Mouse (Mus musculus) erythroblast, embryonic 14.5 days (primary cell): ENCODE measurements at regions not wholly inside any gene's neighbourhood (a gene's known extent, or its start where the extent isn't known, plus 50 kb on each side); places are given as distances from the start of the nearest gene placed in this dataset.

Experiments
- GATA1 ChIP-seq: IDR thresholded peaks from 2 replicates; pipeline ENCODE4 v1.6.1; 2012; ENCODE audit warnings: low read length, inconsistent platforms, mixed read lengths
- TAL1 ChIP-seq: IDR thresholded peaks from 3 replicates; pipeline ENCODE4 v1.6.1; 2012; ENCODE audit warnings: low read length, inconsistent platforms, mixed read lengths

DNA sequence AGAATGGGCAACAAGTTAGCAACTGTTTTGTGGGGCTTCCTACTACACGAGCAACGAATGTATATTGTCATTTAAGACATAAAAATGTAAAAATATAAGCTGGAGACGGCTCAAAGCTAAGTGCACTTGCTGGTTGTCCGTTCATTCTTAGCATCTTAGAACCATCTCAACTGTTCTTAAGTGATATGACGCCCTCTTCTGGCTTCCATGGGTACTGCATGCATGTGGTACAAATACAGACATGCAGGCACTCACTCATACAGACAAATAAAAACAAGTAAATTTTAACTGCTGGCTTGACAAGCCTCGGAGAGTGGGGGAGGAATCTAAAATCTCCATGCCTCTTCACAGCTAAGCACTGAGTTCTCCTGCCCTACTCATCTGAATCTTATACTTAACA, 55.3 kb upstream of the Topaz1 start:
- TF ChIP-seq GATA1 = no peak
- TF ChIP-seq TAL1 = no peak
